Mouse (Mus musculus) megakaryocyte, embryonic 14.5 days (primary cell): Measurements from ENCODE around the gene Sept8.

Experiments used
- FLI1 ChIP-seq: IDR thresholded peaks from 2 replicates; pipeline ENCODE4 v1.6.1; 2012; ENCODE audit warnings: low read length, inconsistent platforms, mixed read lengths
- GATA1 ChIP-seq: IDR thresholded peaks from 3 replicates; pipeline ENCODE4 v1.6.1; 2012; ENCODE audit warnings: mixed read lengths, low read length, inconsistent platforms, borderline replicate concordance

DNA sequence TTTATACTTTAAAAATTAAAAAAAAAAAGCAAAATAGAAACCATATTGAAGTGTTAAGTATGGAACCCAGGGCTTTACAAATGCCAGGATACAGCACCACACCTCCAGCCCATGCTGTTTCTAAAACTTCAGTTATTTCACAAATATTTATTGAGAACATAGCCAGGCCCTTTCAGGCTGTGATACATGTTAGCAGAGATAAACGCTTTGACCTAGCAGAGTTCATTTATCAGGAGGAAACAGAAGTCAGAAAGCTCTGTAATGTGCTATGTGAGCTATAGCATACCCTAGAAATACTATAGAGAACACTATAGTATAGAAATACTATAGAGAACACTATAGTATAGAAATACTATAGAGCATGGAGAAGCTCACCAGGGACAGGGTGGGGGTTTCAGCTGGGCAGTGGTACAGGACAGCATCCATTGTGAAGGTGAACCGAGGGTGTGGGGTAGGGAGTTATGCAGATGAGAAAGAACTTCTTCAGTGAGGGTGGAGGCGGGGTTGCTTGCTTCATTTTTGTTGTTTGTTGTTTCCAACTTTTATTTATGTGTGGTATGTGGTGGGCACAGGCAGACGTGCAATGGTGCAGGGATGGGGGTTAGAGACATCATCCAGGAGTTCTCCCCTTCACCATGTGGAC, 37.8 kb upstream of the Sept8 start:
- no peak for TF ChIP-seq GATA1
- TF ChIP-seq FLI1, result no peak
